Mouse (Mus musculus) left cerebral cortex, postnatal 36 days (tissue): Measurements from ENCODE around the gene Sh3d21. TPM values are rescaled to one million over a fixed set of nuclear protein-coding genes. Genes with fewer than 3 reads are reported as not detected.

Experiments
- total RNA-seq, 2 experiments: library from RNA; stranded (reverse); gene quantifications; 2 replicates each; pipeline ENCODE4 v1.2.3; 2021

Gene Sh3d21
- total RNA-seq, 2 experiments from 2014 or later = 0.76 to 0.77 TPM

Other genes with a start within 250 kb of the Sh3d21 start
- 1 to 10 TPM; 4.8 to 5.2 TPM for gene Csf3r, start 138.9 kb downstream of the Sh3d21 start, total RNA-seq
- gene Mrps15, start 116.6 kb downstream of the Sh3d21 start, total RNA-seq = 10 to 100 TPM; 41.0 to 43.1 TPM
- 10 to 100 TPM; 51.3 to 57.3 TPM for gene Oscp1, start 104.9 kb downstream of the Sh3d21 start, total RNA-seq
- 10 to 100 TPM; 13.0 to 14.5 TPM for gene Lsm10, start 66.9 kb downstream of the Sh3d21 start, total RNA-seq
- gene Stk40, start 59.5 kb downstream of the Sh3d21 start, total RNA-seq = 10 to 100 TPM; 27.4 to 30.4 TPM
- 1 to 10 TPM; 3.0 to 3.8 TPM for gene Eva1b, start 15.7 kb downstream of the Sh3d21 start, total RNA-seq
- gene Thrap3, start 39.3 kb upstream of the Sh3d21 start, total RNA-seq = 100 to 1,000 TPM; 134 to 159 TPM
- gene Map7d1, start 92.9 kb upstream of the Sh3d21 start, total RNA-seq = 100 to 1,000 TPM; 288 TPM
- gene Trappc3, start 98.8 kb upstream of the Sh3d21 start, total RNA-seq = 10 to 100 TPM; 75.7 to 90.0 TPM
- 1 to 10 TPM; 1.6 to 1.7 TPM for gene Col8a2, start 123.3 kb upstream of the Sh3d21 start, total RNA-seq
- gene Adprhl2, start 158.2 kb upstream of the Sh3d21 start, total RNA-seq = 10 to 100 TPM; 25.2 to 28.0 TPM
- 1 to 10 TPM; 1.1 to 2.2 TPM for gene Tekt2, start 162.2 kb upstream of the Sh3d21 start, total RNA-seq